Mouse (Mus musculus) liver, embryonic 11.5 days (tissue): Measurements from ENCODE around the gene Col13a1. TPM values are rescaled to one million over a fixed set of nuclear protein-coding genes. Genes with fewer than 3 reads are reported as not detected.

Experiments used
- ATAC-seq: fragments of 200-750 bp; cut with Nextera tagmentation; replicated peaks from 2 replicates; pipeline ENCODE4 v1.8.0; 2017; ENCODE audit warnings: moderate number of reproducible peaks, mild to moderate bottlenecking, moderate TSS enrichment, moderate library complexity; ENCODE audit not compliant: low FRiP score
- DNase-seq: peaks from one replicate; pipeline ENCODE4 v3.0.0-alpha.2; 2017; ENCODE audit warnings: low spot score
- H3K27ac ChIP-seq: fragments of 300-500 bp; sonication (generic); 2 replicates; pipeline ENCODE4 v1.5.1; 2014; ENCODE audit warnings: mild to moderate bottlenecking, low read depth, low read length, control low read depth
- H3K27me3 ChIP-seq: fragments of 300-500 bp; sonication (generic); replicated peaks from 2 replicates; pipeline ENCODE4 v1.6.1; 2014; ENCODE audit warnings: low read length, mixed read lengths; ENCODE audit not compliant: control insufficient read depth, insufficient read depth
- H3K36me3 ChIP-seq: fragments of 300-500 bp; sonication (generic); 2 replicates; pipeline ENCODE4 v1.6.1; 2014; ENCODE audit warnings: mild to moderate bottlenecking, low read length, moderate library complexity, mixed read lengths; ENCODE audit not compliant: control insufficient read depth, insufficient read depth
- H3K4me1 ChIP-seq: fragments of 300-500 bp; sonication (generic); replicated peaks from 2 replicates; pipeline ENCODE4 v1.6.1; 2014; ENCODE audit warnings: low read length, mixed read lengths; ENCODE audit not compliant: control insufficient read depth, insufficient read depth
- H3K4me2 ChIP-seq: fragments of 300-500 bp; sonication (generic); 2 replicates; pipeline ENCODE4 v1.6.1; 2014; ENCODE audit warnings: mild to moderate bottlenecking, control low read depth, moderate library complexity
- H3K4me3 ChIP-seq: fragments of 300-500 bp; sonication (generic); 2 replicates; pipeline ENCODE4 v1.5.1; 2014; ENCODE audit warnings: low read depth, low read length, control low read depth
- H3K9ac ChIP-seq: fragments of 300-500 bp; sonication (generic); 2 replicates; pipeline ENCODE4 v1.6.1; 2014; ENCODE audit warnings: low read depth, low read length, control low read depth
- H3K9me3 ChIP-seq: fragments of 300-500 bp; sonication (generic); 2 replicates; pipeline ENCODE4 v1.6.1; 2016; ENCODE audit warnings: low read length, inconsistent platforms, mixed read lengths; ENCODE audit not compliant: control insufficient read depth
- WGBS: fragments of 180-500 bp; shearing (Covaris S2); extraction: QIAGEN DNeasy Blood & Tissue Kit; methylation state at CpG from one replicate; pipeline ENCODE4 v1.1.7; 2014; 5-methylcytosine and 5-hydroxymethylcytosine counted together
- polyA plus RNA-seq: library from polyadenylated mRNA; unstranded; fragments of >200 nt; fragmentation: Nextera tagmentation; extraction: Ambion mirVana; gene quantifications from 2 replicates; pipeline ENCODE4 v1.2.1, GENCODE M21; 2014

Gene Col13a1
- polyA plus RNA-seq, 1 experiment from 2014 or later, result 4.6 TPM

DNA sequence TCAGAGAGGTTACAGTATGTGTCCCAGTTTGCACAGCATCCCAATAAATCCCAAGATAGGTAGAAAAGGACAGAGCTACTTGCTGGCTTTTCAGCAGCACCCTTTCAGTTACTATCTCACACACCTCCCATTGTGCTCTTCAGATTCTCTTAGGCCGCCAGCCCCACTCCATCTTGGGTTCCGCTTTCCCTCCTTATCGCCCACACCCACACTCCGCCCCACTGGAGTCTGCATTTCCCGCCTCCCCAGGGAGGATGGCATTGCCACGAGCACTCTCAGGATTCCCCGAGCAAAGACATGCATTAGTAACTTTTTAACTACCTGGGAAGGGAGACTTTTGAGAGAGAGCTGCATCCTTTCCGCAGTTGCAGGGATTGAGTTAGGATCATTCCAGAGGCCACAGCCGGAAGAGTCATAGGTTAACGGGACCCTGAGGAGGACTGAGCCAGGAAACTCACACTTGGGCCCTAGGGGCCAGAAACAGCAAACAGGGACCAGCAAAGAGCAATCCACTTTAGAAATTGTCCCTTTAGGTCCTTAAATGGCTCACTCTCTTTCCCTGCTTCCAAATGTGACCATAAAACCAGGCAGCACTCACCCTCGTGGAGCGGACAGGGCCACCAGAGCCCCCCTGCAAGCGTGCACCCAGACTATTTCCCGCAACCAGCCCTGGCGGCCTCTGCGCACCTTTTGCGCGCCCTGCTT, 1.4 kb downstream of the Col13a1 start:
- DNase-seq (no peak), ATAC-seq (no peak)
- Histone ChIP-seq H3K4me3 (peak overlapping the region; percentile 48), H3K4me2 (peak overlapping the region; percentile 71), H3K36me3 (no peaks in the 10 kb centered on the region), H3K27me3 (peaks cover 48% of the 10 kb centered on the region), H3K27ac (no peak overlapping the region), H3K9me3 (no peaks in the 10 kb centered on the region), H3K9ac (peak overlapping the region; percentile 22), H3K4me1 (peaks cover 3% of the 10 kb centered on the region)
- 2% methylated on average over 18 of the region's 18 CpGs for WGBS

DNA sequence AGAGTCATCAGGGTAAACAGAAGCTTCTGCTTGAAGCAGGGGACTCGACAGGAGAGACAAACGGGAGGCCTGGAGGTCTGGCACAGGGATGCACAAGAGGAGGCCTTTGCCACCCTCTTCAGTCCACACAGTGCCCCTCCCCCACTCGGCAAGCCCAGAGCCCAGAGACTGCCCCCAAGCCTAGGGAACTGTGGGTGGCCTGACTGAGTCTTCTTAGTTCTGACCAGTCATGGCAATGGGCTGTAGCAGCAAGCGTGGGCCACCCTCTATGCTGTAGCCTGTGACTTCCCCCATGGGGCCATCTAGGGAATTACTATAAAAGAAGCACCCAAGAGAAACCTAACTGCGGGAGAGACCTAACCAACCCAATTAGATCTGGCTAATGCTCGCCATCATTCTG, 1.9 kb downstream of the Col13a1 start:
- Histone ChIP-seq H3K4me3 (no peak overlapping the region; the same call in 1 of the 2 replicates), H3K4me1 (peaks cover 3% of the 10 kb centered on the region), H3K9me3 (no peaks in the 10 kb centered on the region), H3K27me3 (peaks cover 48% of the 10 kb centered on the region), H3K4me2 (peak overlapping the region; percentile 71), H3K27ac (no peak overlapping the region), H3K36me3 (no peaks in the 10 kb centered on the region), H3K9ac (no peak overlapping the region)
- DNase-seq (peak; percentile 39), ATAC-seq (no peak)
- WGBS, result 4% methylated on average over 6 of the region's 6 CpGs

DNA sequence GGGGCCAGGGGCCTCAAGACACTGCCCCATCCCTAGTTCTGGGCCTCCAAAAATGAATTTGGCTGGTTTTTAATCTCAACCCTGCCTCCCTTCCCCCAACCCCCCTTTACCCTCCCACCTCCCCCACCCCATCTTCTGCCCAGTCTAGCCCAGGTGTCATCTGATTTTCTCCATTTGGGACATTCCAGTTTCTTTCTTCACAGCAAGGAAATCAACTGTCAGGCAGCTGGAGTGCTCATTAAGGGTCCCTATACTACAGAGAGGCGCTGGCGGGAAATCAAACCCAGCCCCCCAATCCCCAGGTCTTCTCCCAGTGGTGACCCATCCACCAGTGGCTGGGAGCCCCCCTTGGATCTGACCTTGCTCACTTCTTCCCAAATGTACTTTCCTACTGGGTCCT, 4.3 kb downstream of the Col13a1 start:
- Histone ChIP-seq H3K9ac (no peak overlapping the region), H3K36me3 (no peaks in the 10 kb centered on the region), H3K9me3 (no peaks in the 10 kb centered on the region), H3K27me3 (peaks cover 40% of the 10 kb centered on the region), H3K4me2 (no peak overlapping the region), H3K4me1 (peaks cover 3% of the 10 kb centered on the region), H3K27ac (no peak overlapping the region), H3K4me3 (no peak overlapping the region)
- DNase-seq (no peak), ATAC-seq (no peak)
- 77% methylated on average over 2 of the region's 2 CpGs for WGBS

DNA sequence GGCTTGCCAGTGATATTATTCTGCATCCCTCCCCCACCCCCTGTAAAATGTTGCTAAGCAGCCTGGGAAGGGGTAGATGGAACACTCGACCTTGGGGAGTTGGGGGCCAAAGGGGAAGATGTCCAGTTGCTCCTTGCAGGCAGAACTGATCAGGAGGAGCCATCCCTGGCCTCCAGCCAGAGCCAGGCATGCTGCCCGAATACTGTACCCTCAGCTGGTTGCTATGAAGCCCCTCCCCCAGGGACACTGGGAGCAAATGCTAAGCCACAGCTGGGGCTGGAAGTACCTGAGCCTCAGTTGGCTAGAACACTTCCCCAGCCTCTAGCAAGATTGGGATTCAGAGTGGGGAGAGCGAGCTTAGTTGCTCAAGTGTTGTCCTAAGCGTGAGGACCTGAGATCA, 6.9 kb downstream of the Col13a1 start:
- Histone ChIP-seq H3K9me3 (no peaks in the 10 kb centered on the region), H3K4me1 (no peaks in the 10 kb centered on the region; the same call in 1 of the 2 replicates), H3K27ac (no peak overlapping the region), H3K9ac (no peak overlapping the region), H3K4me2 (no peak overlapping the region), H3K36me3 (no peaks in the 10 kb centered on the region), H3K27me3 (peaks cover 15% of the 10 kb centered on the region), H3K4me3 (no peak overlapping the region)
- WGBS, result 25% methylated on average over 4 of the region's 4 CpGs
- DNase-seq (no peak), ATAC-seq (no peak)

DNA sequence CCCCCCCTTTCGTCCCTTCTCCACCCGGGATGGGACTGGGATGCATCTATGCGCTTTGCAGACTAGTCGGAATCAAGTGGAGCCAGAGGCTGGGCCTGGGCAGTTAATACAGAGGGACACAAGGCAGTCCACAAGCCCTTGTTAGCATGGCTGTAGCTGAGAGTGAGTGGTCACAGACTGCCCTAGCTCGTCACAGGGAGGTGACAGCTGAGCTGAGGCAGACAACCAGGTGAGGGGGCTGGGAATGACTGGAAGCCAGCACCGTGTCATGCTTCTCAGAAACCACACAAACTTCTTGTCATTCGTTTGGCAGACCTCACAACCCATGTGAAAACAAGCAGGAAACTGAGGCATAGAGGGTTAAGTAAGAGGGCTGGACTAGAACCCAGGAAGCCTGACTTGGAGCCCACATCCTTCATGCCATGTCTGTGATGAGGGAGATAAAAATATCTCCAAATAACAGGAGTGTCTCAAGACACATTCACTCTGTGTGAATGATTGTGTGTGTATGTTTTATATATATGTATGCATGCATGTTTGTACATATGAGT, 10.8 kb downstream of the Col13a1 start:
- DNase-seq, result no peak
- Histone ChIP-seq H3K4me1 (no peaks in the 10 kb centered on the region), H3K27me3 (no peaks in the 10 kb centered on the region; the same call in 1 of the 2 replicates), H3K9ac (no peak overlapping the region), H3K27ac (no peak overlapping the region), H3K4me3 (no peak overlapping the region), H3K36me3 (no peaks in the 10 kb centered on the region), H3K9me3 (no peaks in the 10 kb centered on the region), H3K4me2 (no peak overlapping the region)
- WGBS, result 62% methylated on average over 7 of the region's 7 CpGs
- no peak for ATAC-seq

DNA sequence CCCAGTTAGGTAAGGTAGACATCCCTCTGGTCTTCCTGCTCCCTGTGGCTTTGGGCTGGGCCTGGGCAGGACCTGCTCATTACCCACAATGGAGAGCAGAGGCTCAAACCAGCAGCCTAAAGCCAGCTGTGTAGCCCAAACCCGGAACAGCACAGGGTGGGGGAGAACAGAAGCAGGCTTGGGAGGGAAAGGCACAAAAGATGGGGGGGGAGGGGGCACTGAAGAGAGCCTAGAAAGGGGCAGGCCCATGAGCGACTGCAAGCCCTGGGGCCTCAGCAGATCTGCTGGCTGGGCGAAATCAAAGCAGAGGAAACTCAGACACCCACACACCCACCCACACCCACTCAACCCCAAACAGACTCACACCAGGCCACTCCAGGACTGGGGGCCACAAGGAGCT, 11.7 kb downstream of the Col13a1 start:
- ATAC-seq, result no peak
- no peak overlapping the region for H3K9ac ChIP-seq
- no peaks in the 10 kb centered on the region for H3K9me3 ChIP-seq
- H3K36me3 ChIP-seq, result no peaks in the 10 kb centered on the region
- WGBS, result 59% methylated on average over 3 of the region's 3 CpGs
- no peaks in the 10 kb centered on the region for H3K4me1 ChIP-seq
- no peak overlapping the region for H3K4me2 ChIP-seq
- H3K27me3 ChIP-seq, result no peaks in the 10 kb centered on the region; the same call in 1 of the 2 replicates
- DNase-seq, result no peak
- no peak overlapping the region for H3K27ac ChIP-seq
- no peak overlapping the region for H3K4me3 ChIP-seq

DNA sequence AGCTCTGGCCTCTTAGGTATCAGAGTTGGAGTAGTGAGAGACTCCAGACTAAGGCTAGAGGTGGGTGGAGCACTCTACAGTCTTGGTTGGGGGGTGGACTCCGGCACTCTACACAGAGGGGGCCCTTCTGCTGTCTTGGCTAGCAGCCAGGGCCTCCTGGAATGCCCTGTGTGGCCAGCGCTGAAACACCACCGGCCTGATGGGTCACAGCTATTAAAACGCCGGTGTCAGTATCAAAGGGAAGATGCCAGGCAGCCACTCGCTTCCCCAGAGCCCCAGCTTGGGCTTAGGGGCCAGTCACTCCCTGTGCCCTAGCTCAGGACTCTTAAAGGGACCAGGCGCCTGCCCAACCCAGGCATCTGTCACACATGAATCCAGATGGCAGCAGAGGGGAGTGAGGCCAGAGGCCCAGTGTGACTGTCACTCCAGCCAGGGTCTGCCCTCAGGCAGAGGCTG, 13.5 kb downstream of the Col13a1 start:
- WGBS, result 49% methylated on average over 7 of the region's 7 CpGs
- H3K4me2 ChIP-seq, result no peak overlapping the region
- H3K9ac ChIP-seq, result no peak overlapping the region
- no peaks in the 10 kb centered on the region for H3K36me3 ChIP-seq
- DNase-seq, result no peak
- no peak overlapping the region for H3K4me3 ChIP-seq
- no peaks in the 10 kb centered on the region for H3K9me3 ChIP-seq
- no peak overlapping the region for H3K27ac ChIP-seq
- no peaks in the 10 kb centered on the region for H3K27me3 ChIP-seq
- no peaks in the 10 kb centered on the region for H3K4me1 ChIP-seq
- ATAC-seq, result no peak

DNA sequence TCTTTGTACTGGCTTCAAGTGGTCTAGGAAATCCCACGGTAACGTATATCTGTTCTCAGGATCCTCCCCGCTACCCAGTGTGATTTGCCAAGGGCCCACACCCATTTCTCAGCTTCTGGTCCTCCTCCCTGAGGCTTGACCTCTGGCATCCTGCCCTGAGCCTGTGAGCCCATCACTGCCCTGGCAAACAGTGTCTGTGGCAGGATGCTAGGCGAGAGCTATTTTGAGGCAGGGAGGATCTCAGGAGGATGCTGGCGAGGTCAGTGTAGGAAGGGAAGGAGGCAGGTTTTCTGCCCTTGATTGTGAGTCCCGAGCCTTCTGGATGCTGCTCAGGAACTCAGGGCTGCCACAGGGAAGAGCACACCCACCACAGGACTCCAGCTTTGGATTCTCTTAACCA, 22.2 kb downstream of the Col13a1 start:
- H3K4me1 ChIP-seq, result no peaks in the 10 kb centered on the region
- no peak for DNase-seq
- ATAC-seq, result no peak
- no peak overlapping the region for H3K9ac ChIP-seq
- WGBS, result 73% methylated on average over 6 of the region's 6 CpGs
- H3K36me3 ChIP-seq, result no peaks in the 10 kb centered on the region
- H3K4me3 ChIP-seq, result no peak overlapping the region
- H3K27ac ChIP-seq, result no peak overlapping the region
- no peaks in the 10 kb centered on the region for H3K27me3 ChIP-seq
- H3K9me3 ChIP-seq, result no peaks in the 10 kb centered on the region
- no peak overlapping the region for H3K4me2 ChIP-seq

DNA sequence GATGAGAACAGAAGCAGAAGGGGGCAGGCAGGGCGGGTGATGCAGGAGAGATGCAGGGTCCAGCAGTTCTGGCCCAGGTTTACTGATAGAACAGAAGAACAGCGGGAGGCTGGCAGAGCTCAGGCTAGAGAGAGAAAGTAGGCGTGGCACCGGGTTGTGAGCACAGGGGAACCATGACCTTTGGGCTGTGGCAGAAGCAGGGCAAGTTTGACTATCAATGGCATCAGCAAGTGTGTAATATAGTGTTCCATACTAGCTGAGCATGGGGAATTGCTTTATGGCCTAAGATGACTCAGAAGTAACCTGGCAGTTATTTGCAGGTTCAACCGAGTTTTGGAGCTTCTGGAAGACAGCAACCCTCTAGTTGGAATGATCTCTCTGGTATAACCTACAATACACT, 25.0 kb downstream of the Col13a1 start:
- Histone ChIP-seq H3K9me3 (no peaks in the 10 kb centered on the region), H3K4me2 (no peak overlapping the region), H3K36me3 (no peaks in the 10 kb centered on the region), H3K27ac (no peak overlapping the region), H3K9ac (no peak overlapping the region), H3K4me1 (no peaks in the 10 kb centered on the region), H3K27me3 (no peaks in the 10 kb centered on the region), H3K4me3 (no peak overlapping the region)
- WGBS, result 75% methylated on average over 5 of the region's 5 CpGs
- DNase-seq (no peak), ATAC-seq (no peak)
